Mouse (Mus musculus): Measurements from ENCODE around the gene Itpkb. TPM values are rescaled to one million over a fixed set of nuclear protein-coding genes. Genes with fewer than 3 reads are reported as not detected.

Gene Itpkb
- polyA plus RNA-seq, 1 experiment: 18.1 TPM

DNA sequence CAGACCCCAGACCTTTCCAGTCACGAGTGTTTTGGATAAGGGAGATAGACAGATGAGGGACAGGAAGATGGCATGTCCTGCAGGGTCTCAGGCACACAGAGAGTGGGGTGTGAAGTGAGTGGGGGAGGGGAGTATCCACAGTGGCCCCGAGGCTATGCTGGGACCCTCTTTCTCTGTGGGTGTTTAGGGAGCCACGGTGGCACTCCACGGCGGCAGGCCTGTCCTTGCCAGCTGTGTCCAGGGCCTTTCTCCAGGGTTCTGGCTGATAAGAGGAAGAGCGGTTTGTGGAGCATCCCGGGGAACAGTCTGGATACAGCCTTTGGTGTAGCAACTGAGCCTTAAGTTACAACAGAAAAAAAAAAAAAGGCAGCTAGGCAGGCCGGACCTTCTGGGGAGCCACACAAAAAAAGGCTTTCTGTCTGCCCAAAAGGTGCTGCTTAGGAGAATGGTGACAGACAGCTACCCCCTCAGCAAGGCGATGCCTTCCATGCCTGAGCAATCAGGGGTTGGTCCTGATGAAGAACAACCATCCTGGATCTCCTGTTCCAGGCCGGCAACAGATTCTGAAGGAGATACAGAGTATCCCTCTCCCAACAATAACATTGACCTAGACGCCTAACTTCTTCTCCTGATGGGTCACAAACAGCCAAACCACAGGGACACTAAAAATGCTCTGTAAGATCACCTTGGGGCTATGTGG lies 76.2 kb downstream of the Itpkb start:
- Histone ChIP-seq H3K4me3 (replicated peaks; ENCODE audit: control insufficient read depth, low read depth, low read length) (no peak overlapping the region), H3K27ac (ENCODE audit: control insufficient read depth, insufficient read depth, low read depth, low read length, poor library complexity) (no peak overlapping the region), H3K4me1 (ENCODE audit: control insufficient read depth, insufficient read depth, low read length) (peaks cover 15% of the 10 kb centered on the region)
- WGBS: 75% methylated on average over 11 of the region's 11 CpGs
- TF ChIP-seq POLR2A (IDR thresholded peaks at IDR 0.05; ENCODE audit: borderline replicate concordance, control insufficient read depth, low read depth, low read length): no peak
- TF ChIP-seq CTCF (IDR thresholded peaks at IDR 0.05; ENCODE audit: control insufficient read depth, insufficient read depth, low read length): no peak

DNA sequence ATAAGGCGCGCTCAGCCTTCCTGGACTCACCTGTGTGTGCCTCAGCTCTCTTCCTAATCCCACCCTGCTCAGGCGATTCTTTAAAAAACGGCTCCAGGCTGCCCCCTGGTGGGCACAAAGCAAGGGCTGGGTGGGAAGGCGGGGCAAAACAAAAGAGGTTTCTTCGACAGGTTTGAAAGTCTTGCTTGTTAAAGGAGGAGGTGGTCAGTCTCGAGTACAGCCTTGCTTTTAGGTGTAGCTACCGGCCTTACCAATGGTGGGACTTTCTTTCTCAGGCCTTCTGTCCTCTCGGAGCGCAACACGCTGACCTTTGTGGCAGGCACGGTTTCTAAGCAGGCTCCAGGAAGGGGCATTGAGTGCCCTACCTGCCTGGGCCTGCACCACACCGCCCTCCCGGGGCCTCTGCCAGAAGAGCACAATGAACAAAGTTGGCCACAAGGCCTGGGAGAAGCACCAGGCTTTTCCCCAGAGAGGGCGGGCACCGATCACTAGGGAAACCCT lies 76.9 kb downstream of the Itpkb start:
- 17% methylated on average over 16 of the region's 16 CpGs for WGBS
- Histone ChIP-seq H3K4me3 (replicated peaks; ENCODE audit: control insufficient read depth, low read depth, low read length) (no peak overlapping the region), H3K4me1 (ENCODE audit: control insufficient read depth, insufficient read depth, low read length) (peaks cover 13% of the 10 kb centered on the region), H3K27ac (ENCODE audit: control insufficient read depth, insufficient read depth, low read depth, low read length, poor library complexity) (no peak overlapping the region)
- no peak for TF ChIP-seq POLR2A (IDR thresholded peaks at IDR 0.05; ENCODE audit: borderline replicate concordance, control insufficient read depth, low read depth, low read length)
- TF ChIP-seq CTCF (IDR thresholded peaks at IDR 0.05; ENCODE audit: control insufficient read depth, insufficient read depth, low read length): peak; percentile 69

DNA sequence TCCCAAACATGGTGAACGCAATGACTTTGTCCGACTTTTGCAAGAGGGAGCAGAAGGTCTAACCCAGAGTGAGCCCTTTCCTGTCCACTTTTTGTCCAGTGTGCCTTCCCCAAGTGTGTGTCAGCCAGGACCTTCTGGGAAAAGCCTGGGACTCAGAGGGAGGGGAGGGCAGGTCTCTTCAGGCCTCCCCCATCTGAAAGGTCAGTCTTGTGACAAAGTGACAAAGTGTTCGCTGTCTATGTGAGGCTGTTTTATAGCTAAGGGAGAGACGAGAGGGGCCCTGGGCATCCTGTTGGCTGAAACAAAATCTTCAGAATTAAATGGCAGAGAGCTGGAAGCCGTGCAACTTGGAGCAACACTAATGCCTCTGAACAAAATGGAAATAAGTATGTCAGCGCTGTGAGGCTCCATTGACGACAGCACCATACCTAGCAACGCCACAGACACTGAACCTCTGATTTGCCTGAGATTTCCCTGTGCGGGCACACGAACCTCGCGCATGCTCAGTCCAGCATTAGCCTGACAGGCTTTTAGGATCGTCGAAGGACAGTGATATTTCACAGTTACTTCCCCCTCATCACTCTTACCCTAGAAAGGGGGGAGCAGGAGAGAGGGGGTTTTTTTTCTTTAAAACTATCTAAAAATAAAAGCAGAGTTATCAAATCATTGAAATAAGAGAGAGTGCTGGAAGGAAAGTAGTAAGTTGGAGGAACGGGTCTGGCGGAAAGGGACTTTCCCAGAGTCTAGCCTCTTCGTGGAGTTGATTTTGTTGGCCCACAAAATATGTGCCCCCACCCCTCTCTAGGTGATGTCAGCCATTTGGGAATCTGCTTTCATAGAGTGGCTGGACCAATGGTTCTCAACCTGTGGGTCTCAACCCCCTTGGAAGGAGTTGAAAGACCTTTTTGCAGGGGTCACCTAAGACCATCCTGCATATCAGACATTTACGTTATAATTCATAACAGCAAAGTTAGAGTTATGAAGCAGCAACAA lies 77.7 kb downstream of the Itpkb start:
- 84% methylated on average over 18 of the region's 18 CpGs for WGBS
- peaks cover 10% of the 10 kb centered on the region for H3K4me1 ChIP-seq (ENCODE audit: control insufficient read depth, insufficient read depth, low read length)
- TF ChIP-seq CTCF (IDR thresholded peaks at IDR 0.05; ENCODE audit: control insufficient read depth, insufficient read depth, low read length) (no peak), POLR2A (IDR thresholded peaks at IDR 0.05; ENCODE audit: borderline replicate concordance, control insufficient read depth, low read depth, low read length) (no peak)
- no peak overlapping the region for H3K27ac ChIP-seq (ENCODE audit: control insufficient read depth, insufficient read depth, low read depth, low read length, poor library complexity)
- H3K4me3 ChIP-seq (replicated peaks; ENCODE audit: control insufficient read depth, low read depth, low read length): no peak overlapping the region

DNA sequence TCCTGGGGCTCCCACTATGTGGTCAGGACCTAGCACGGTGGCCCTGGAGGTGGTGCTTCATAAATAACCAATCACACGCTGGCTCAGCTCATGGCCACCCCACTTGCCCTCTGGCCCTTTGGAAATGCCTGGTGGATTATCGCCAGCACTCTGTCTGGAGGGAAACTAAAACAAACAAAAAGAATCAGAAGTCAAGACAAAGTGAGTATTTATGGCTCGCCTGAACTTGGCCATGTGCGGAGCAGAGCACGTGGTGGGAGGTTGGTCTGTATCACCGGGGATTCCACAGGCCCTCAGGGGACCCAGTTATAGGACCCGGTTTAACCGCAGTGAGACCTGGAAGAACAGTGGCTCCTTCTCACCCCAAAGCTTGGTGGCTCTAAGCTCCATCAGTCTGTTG lies 78.5 kb downstream of the Itpkb start:
- TF ChIP-seq POLR2A (IDR thresholded peaks at IDR 0.05; ENCODE audit: borderline replicate concordance, control insufficient read depth, low read depth, low read length): no peak
- TF ChIP-seq CTCF (IDR thresholded peaks at IDR 0.05; ENCODE audit: control insufficient read depth, insufficient read depth, low read length): no peak
- no peak overlapping the region for H3K4me3 ChIP-seq (replicated peaks; ENCODE audit: control insufficient read depth, low read depth, low read length)
- no peak overlapping the region for H3K27ac ChIP-seq (ENCODE audit: control insufficient read depth, insufficient read depth, low read depth, low read length, poor library complexity)
- H3K4me1 ChIP-seq (ENCODE audit: control insufficient read depth, insufficient read depth, low read length): peaks cover 7% of the 10 kb centered on the region
- 69% methylated on average over 9 of the region's 9 CpGs for WGBS

DNA sequence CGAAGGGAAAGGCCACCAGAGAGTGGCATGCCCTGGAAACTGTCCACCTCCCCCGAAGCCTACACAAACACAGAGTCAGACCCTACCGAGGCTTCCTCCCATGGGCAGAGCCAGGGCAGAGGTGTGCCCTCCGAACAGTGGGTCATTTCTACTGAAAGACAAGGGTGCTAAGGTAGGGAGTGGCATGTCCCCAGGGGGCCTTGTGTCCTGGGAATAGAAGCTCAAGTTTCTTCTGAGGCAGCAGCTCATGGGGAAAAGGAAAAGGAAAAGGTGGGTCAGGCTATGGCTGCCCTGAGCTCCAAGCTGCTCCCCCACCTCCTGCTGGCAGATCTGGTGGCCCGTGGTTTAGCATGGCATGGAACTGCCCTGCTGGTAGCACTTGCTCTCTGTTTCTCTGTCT lies 79.5 kb downstream of the Itpkb start:
- peaks cover 5% of the 10 kb centered on the region for H3K4me1 ChIP-seq (ENCODE audit: control insufficient read depth, insufficient read depth, low read length)
- TF ChIP-seq POLR2A (IDR thresholded peaks at IDR 0.05; ENCODE audit: borderline replicate concordance, control insufficient read depth, low read depth, low read length) (no peak), CTCF (IDR thresholded peaks at IDR 0.05; ENCODE audit: control insufficient read depth, insufficient read depth, low read length) (no peak)
- 55% methylated on average over 5 of the region's 5 CpGs for WGBS
- H3K4me3 ChIP-seq (replicated peaks; ENCODE audit: control insufficient read depth, low read depth, low read length): no peak overlapping the region
- no peak overlapping the region for H3K27ac ChIP-seq (ENCODE audit: control insufficient read depth, insufficient read depth, low read depth, low read length, poor library complexity)

DNA sequence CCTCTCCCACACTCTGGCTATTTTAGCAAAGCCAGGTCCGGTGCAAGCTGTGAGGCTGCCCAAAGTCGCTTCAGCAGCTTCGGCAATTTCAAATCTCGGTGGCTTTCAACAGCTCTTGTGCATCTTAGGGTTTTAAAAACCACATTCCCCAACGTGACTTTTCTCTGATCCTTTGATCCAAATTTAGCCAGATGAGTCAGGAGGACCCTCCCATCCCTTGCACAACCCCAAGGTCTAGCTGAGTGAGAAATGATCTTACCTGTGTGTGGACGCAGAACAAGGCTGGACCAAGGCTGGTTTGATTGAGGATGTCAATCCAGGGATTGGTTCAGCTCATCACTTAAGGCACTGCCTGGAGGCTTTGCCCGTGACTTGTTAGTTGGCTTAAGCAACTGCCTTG lies 80.0 kb downstream of the Itpkb start:
- WGBS: 53% methylated on average over 7 of the region's 7 CpGs
- TF ChIP-seq CTCF (IDR thresholded peaks at IDR 0.05; ENCODE audit: control insufficient read depth, insufficient read depth, low read length) (no peak), POLR2A (IDR thresholded peaks at IDR 0.05; ENCODE audit: borderline replicate concordance, control insufficient read depth, low read depth, low read length) (no peak)
- Histone ChIP-seq H3K4me1 (ENCODE audit: control insufficient read depth, insufficient read depth, low read length) (peaks cover 2% of the 10 kb centered on the region; the same call in 1 of the 2 replicates), H3K27ac (ENCODE audit: control insufficient read depth, insufficient read depth, low read depth, low read length, poor library complexity) (no peak overlapping the region), H3K4me3 (replicated peaks; ENCODE audit: control insufficient read depth, low read depth, low read length) (no peak overlapping the region)

DNA sequence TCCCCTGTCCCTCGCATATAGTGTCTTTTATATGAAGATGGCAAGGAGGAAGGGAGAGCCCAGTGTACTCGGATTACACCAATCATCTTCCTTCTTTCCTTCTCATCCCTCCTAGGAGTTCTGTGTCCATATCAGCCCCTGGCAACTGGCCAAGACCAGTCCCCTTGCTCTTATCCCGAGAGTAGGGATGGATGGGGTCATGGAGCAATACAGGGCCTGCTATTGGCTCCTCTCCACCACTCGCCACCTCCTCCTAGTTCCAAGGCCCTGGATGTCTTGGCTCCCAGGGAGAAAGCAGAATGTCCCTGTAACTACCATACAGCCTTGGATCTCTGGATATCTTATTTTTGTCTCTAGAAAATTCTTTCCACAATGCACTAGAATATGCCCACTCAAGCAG lies 84.8 kb downstream of the Itpkb start:
- no peak overlapping the region for H3K27ac ChIP-seq (ENCODE audit: control insufficient read depth, insufficient read depth, low read depth, low read length, poor library complexity)
- H3K4me1 ChIP-seq (ENCODE audit: control insufficient read depth, insufficient read depth, low read length): peaks cover 2% of the 10 kb centered on the region; the same call in 1 of the 2 replicates
- TF ChIP-seq CTCF (IDR thresholded peaks at IDR 0.05; ENCODE audit: control insufficient read depth, insufficient read depth, low read length) (no peak), POLR2A (IDR thresholded peaks at IDR 0.05; ENCODE audit: borderline replicate concordance, control insufficient read depth, low read depth, low read length) (no peak)
- 78% methylated on average over 4 of the region's 4 CpGs for WGBS
- H3K4me3 ChIP-seq (replicated peaks; ENCODE audit: control insufficient read depth, low read depth, low read length): no peak overlapping the region

DNA sequence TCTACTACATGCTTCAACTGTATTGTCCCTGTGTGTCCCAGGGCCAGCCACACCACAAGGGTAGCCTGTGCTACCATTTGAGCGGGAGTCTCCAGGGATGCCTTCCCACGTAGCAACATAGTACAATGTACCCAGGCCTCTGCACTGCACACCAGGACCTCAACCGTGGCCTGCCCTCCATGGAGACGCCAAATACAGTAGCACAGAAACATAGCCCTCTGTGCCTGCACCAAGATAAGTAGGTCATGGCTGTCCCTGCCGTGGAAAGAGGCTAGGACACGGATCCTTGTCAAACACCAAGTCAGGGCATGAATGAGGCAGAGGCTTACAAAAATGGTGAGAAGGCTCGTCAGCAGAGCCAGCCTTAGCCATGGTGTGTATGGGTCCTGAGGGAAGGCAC lies 85.6 kb downstream of the Itpkb start:
- no peak for TF ChIP-seq POLR2A (IDR thresholded peaks at IDR 0.05; ENCODE audit: borderline replicate concordance, control insufficient read depth, low read depth, low read length)
- TF ChIP-seq CTCF (IDR thresholded peaks at IDR 0.05; ENCODE audit: control insufficient read depth, insufficient read depth, low read length): no peak
- WGBS: 84% methylated on average over 7 of the region's 7 CpGs
- H3K4me3 ChIP-seq (replicated peaks; ENCODE audit: control insufficient read depth, low read depth, low read length): no peak overlapping the region
- peaks cover 2% of the 10 kb centered on the region; the same call in 1 of the 2 replicates for H3K4me1 ChIP-seq (ENCODE audit: control insufficient read depth, insufficient read depth, low read length)
- H3K27ac ChIP-seq (ENCODE audit: control insufficient read depth, insufficient read depth, low read depth, low read length, poor library complexity): no peak overlapping the region
